Mouse (Mus musculus) hindbrain, postnatal 0 days (tissue): ENCODE data around the gene Hoxb4. TPM values are rescaled to one million over a fixed set of nuclear protein-coding genes. Genes with fewer than 3 reads are reported as not detected.

Experiments
- ATAC-seq: fragments of 200-750 bp; cut with Nextera tagmentation; 2 replicates; pipeline ENCODE4 v1.8.0; 2017; ENCODE audit warnings: mild to moderate bottlenecking, moderate TSS enrichment, moderate library complexity
- DNase-seq: peaks from one replicate; pipeline ENCODE4 v3.0.0-alpha.2; 2015; ENCODE audit warnings: low spot score
- H3K27ac ChIP-seq: fragments of 300-500 bp; sonication (generic); 2 replicates; pipeline ENCODE4 v1.5.1; 2014; ENCODE audit warnings: mild to moderate bottlenecking
- H3K27me3 ChIP-seq: fragments of 300-500 bp; sonication (generic); 2 replicates; pipeline ENCODE4 v1.6.1; 2014; ENCODE audit warnings: low read length, mixed read lengths; ENCODE audit not compliant: insufficient read depth
- H3K36me3 ChIP-seq: fragments of 300-500 bp; sonication (generic); 2 replicates; pipeline ENCODE4 v1.6.1; 2014; ENCODE audit warnings: low read length, mixed read lengths; ENCODE audit not compliant: insufficient read depth
- H3K4me1 ChIP-seq: fragments of 300-500 bp; sonication (generic); 2 replicates; pipeline ENCODE4 v1.6.1; 2014; ENCODE audit warnings: antibody characterized with exemption, low read length, mixed read lengths; ENCODE audit not compliant: insufficient read depth
- H3K4me2 ChIP-seq: fragments of 300-500 bp; sonication (generic); 2 replicates; pipeline ENCODE4 v1.6.1; 2014; ENCODE audit warnings: low read depth, mild to moderate bottlenecking, low read length, moderate library complexity, mixed read lengths
- H3K4me3 ChIP-seq: fragments of 300-500 bp; sonication (generic); 2 replicates; pipeline ENCODE4 v1.5.1; 2014; ENCODE audit warnings: low read length
- H3K9ac ChIP-seq: fragments of 300-500 bp; sonication (generic); replicated peaks from 2 replicates; pipeline ENCODE4 v1.6.1; 2014; ENCODE audit warnings: mild to moderate bottlenecking, low read length, moderate library complexity, mixed read lengths
- H3K9me3 ChIP-seq: fragments of 300-500 bp; sonication (generic); 2 replicates; pipeline ENCODE4 v1.6.1; 2016; ENCODE audit warnings: low read length, mixed read lengths
- CTCF ChIP-seq: IDR thresholded peaks from 2 replicates; pipeline ENCODE4 v1.5.1; 2016; ENCODE audit warnings: antibody characterized with exemption, control low read depth, low read depth
- WGBS: fragments of 180-500 bp; shearing (Covaris S2); extraction: QIAGEN DNeasy Blood & Tissue Kit; methylation state at CpG from one replicate; pipeline ENCODE4 v1.1.7; 2014; 5-methylcytosine and 5-hydroxymethylcytosine counted together
- polyA plus RNA-seq: library from polyadenylated mRNA; unstranded; fragments of >200 nt; fragmentation: Nextera tagmentation; extraction: Ambion mirVana; gene quantifications from 2 replicates; pipeline ENCODE4 v1.2.1, GENCODE M21; 2015
- total RNA-seq: library from RNA; depleted of rRNA; stranded (reverse); fragments of >200 nt; gene quantifications from 2 replicates; pipeline ENCODE4 v1.2.3, GENCODE M21; 2014

Gene Hoxb4
- total and polyA plus RNA-seq, 2 experiments from 2014 or later, result 2.4 to 8.6 TPM

- H3K9me3 ChIP-seq, result no peaks in the 10 kb centered on the region
- ATAC-seq (no peak), DNase-seq (no peak)
- no peak for TF ChIP-seq CTCF
- peak overlapping the region; percentile 24 for H3K4me2 ChIP-seq
- H3K27ac ChIP-seq, result peak overlapping the region; percentile 68
- peak overlapping the region; percentile 1; the same call in 1 of the 2 replicates for H3K9ac ChIP-seq
- H3K36me3 ChIP-seq, result no peaks in the 10 kb centered on the region
- no peaks in the 10 kb centered on the region for H3K4me1 ChIP-seq
- peaks cover 86% of the 10 kb centered on the region for H3K27me3 ChIP-seq
- H3K4me3 ChIP-seq, result peak overlapping the region; percentile 5; the same call in 1 of the 2 replicates
- WGBS, result 2% methylated on average over 34 of the region's 34 CpGs
These were observed 3.3 kb upstream of the Hoxb4 start for GRCm38 (mm10) chr11:96314671-96315343.

- H3K9ac ChIP-seq, result no peak overlapping the region; the same call in 1 of the 2 replicates
- peak overlapping the region; percentile 68; the same call in 1 of the 2 replicates for H3K27ac ChIP-seq
- whole genome bisulfite sequencing, result 8% methylated on average over 5 of the region's 5 CpGs
These were observed 2.8 kb upstream of the Hoxb4 start for GRCm38 (mm10) chr11:96315344-96315681.

GRCm38 (mm10) chr11:96316696-96317607 is 1.1 kb upstream of the Hoxb4 start:
- DNase-seq (no peak), ATAC-seq (no peak)
- Histone ChIP-seq H3K27me3 (peaks cover 72% of the 10 kb centered on the region), H3K9ac (0 out of 2 replicates have a peak overlapping the region, but pooled peaks have one; percentile 19), H3K4me2 (peak overlapping the region; percentile 56), H3K27ac (peak overlapping the region; percentile 85; the same call in 1 of the 2 replicates), H3K4me3 (no peak overlapping the region), H3K9me3 (no peaks in the 10 kb centered on the region), H3K4me1 (no peaks in the 10 kb centered on the region), H3K36me3 (no peaks in the 10 kb centered on the region)
- WGBS, result 6% methylated on average over 18 of the region's 18 CpGs
- TF ChIP-seq CTCF, result no peak

More at GRCm38 (mm10) chr11:96315344-96315681, 2.8 kb upstream of the Hoxb4 start:
- Histone ChIP-seq H3K9me3 (no peaks in the 10 kb centered on the region), H3K4me2 (peak overlapping the region; percentile 24), H3K36me3 (no peaks in the 10 kb centered on the region), H3K4me3 (0 out of 2 replicates have a peak overlapping the region, but pooled peaks have one; percentile 5), H3K27me3 (peaks cover 80% of the 10 kb centered on the region), H3K4me1 (no peaks in the 10 kb centered on the region)
- DNase-seq, result no peak
- no peak for ATAC-seq
- no peak for TF ChIP-seq CTCF

- DNase-seq (peak; percentile 82), ATAC-seq (peak; percentile 77; the same call in 1 of the 2 replicates)
- H3K9ac ChIP-seq, result peak overlapping the region; percentile 60
- H3K4me3 ChIP-seq, result peak overlapping the region; percentile 35
- H3K9me3 ChIP-seq, result no peaks in the 10 kb centered on the region
- peak overlapping the region; percentile 56 for H3K4me2 ChIP-seq
- under 1% methylated on average over 37 of the region's 45 CpGs for WGBS
- H3K4me1 ChIP-seq, result no peaks in the 10 kb centered on the region
- TF ChIP-seq CTCF, result no peak
- H3K36me3 ChIP-seq, result no peaks in the 10 kb centered on the region
- H3K27me3 ChIP-seq, result peaks cover 71% of the 10 kb centered on the region
- peak overlapping the region; percentile 85 for H3K27ac ChIP-seq
These were observed 452 bp downstream of the Hoxb4 start for GRCm38 (mm10) chr11:96318368-96319070.

- Histone ChIP-seq H3K27ac (peak overlapping the region; percentile 85), H3K4me3 (peak overlapping the region; percentile 35), H3K27me3 (peaks cover 71% of the 10 kb centered on the region), H3K9ac (peak overlapping the region; percentile 60), H3K36me3 (no peaks in the 10 kb centered on the region), H3K4me2 (peak overlapping the region; percentile 56), H3K4me1 (no peaks in the 10 kb centered on the region), H3K9me3 (no peaks in the 10 kb centered on the region)
- TF ChIP-seq CTCF, result no peak
- DNase-seq (no peak), ATAC-seq (0 out of 2 replicates have a peak, but pooled peaks have one; percentile 31)
- WGBS, result 2% methylated on average over 34 of the region's 34 CpGs
These were observed 1.2 kb downstream of the Hoxb4 start for GRCm38 (mm10) chr11:96319071-96319902.
